Mouse (Mus musculus) embryonic facial prominence, embryonic 12.5 days (tissue): ENCODE results near the gene Gm21173. TPM values are rescaled to one million over a fixed set of nuclear protein-coding genes. Genes with fewer than 3 reads are reported as not detected.
"Not testable (repeated sequence)": the region's sequence is repeated elsewhere in the genome, so short reads cannot be mapped to it uniquely, and the experiment has no call there.

Experiments
- ATAC-seq: fragments of 200-750 bp; cut with Nextera tagmentation; 2 replicates; pipeline ENCODE4 v1.8.0; 2017; ENCODE audit not compliant: insufficient number of reproducible peaks, insufficient read depth, low FRiP score, low TSS enrichment
- H3K27ac ChIP-seq: fragments of 300-500 bp; sonication (generic); 2 replicates; pipeline ENCODE4 v1.5.1; 2016; ENCODE audit warnings: mild to moderate bottlenecking
- H3K27me3 ChIP-seq: fragments of 300-500 bp; sonication (generic); 2 replicates; pipeline ENCODE4 v1.6.1; 2016; ENCODE audit warnings: mild to moderate bottlenecking, moderate library complexity
- H3K36me3 ChIP-seq: fragments of 300-500 bp; sonication (generic); 2 replicates; pipeline ENCODE4 v1.6.1; 2016; ENCODE audit warnings: mild to moderate bottlenecking
- H3K4me1 ChIP-seq: fragments of 300-500 bp; sonication (generic); 2 replicates; pipeline ENCODE4 v1.6.1; 2016
- H3K4me2 ChIP-seq: fragments of 300-500 bp; sonication (generic); replicated peaks from 2 replicates; pipeline ENCODE4 v1.6.1; 2016; ENCODE audit warnings: mild to moderate bottlenecking, moderate library complexity
- H3K4me3 ChIP-seq: fragments of 300-500 bp; sonication (generic); 2 replicates; pipeline ENCODE4 v1.5.1; 2016; ENCODE audit warnings: mild to moderate bottlenecking
- H3K9ac ChIP-seq: fragments of 300-500 bp; sonication (generic); 2 replicates; pipeline ENCODE4 v1.6.1; 2016; ENCODE audit warnings: mild to moderate bottlenecking, moderate library complexity
- H3K9me3 ChIP-seq: fragments of 300-500 bp; sonication (generic); 2 replicates; pipeline ENCODE4 v1.6.1; 2016; ENCODE audit warnings: mild to moderate bottlenecking, moderate library complexity
- WGBS: fragments of 180-500 bp; shearing (Covaris S2); methylation state at CpG from one replicate; pipeline ENCODE4 v1.1.7; 2016; 5-methylcytosine and 5-hydroxymethylcytosine counted together
- polyA plus RNA-seq: library from polyadenylated mRNA; unstranded; fragments of >200 nt; fragmentation: Nextera tagmentation; extraction: Ambion mirVana; gene quantifications from 2 replicates; pipeline ENCODE4 v1.2.1, GENCODE M21; 2016

Gm21173 gene
- not detected in 2 replicates for polyA plus RNA-seq

DNA sequence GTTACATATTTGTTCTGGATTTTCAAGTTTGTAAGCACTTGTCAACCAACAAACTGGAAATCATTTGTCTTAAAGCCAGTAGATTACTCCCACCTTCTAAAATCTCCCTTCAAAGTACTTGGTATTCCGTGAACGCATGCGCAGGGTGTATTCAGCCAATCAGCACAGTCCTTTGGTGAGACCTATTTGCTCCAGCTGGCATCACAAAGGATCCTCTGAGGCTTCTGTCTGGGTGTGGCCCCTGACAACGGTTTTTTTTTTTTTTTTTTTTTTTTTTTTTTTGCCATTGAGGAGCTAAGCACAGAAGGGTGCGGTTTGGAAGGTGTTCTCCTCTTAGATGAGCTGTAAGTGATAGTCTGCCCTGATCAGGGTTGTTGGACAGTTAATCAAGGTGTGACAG lies at the start of gene Gm21173:
Gene Gm21173 (plus strand): TSS at position 301 of the 400 bp plus-strand sequence.
- ATAC-seq, H3K4me1 ChIP-seq: not testable (repeated sequence)
- no CpG with 5 or more reads among the region's 5 CpGs for WGBS

More for the DNA sequence above, at the start of gene Gm21173:
- H3K9ac ChIP-seq, H3K27ac ChIP-seq, H3K4me3 ChIP-seq, H3K4me2 ChIP-seq, H3K9me3 ChIP-seq, H3K36me3 ChIP-seq, H3K27me3 ChIP-seq: not testable (repeated sequence)
